ENCODE assay signal across 10 mouse cellular contexts in the genomic region with DNA sequence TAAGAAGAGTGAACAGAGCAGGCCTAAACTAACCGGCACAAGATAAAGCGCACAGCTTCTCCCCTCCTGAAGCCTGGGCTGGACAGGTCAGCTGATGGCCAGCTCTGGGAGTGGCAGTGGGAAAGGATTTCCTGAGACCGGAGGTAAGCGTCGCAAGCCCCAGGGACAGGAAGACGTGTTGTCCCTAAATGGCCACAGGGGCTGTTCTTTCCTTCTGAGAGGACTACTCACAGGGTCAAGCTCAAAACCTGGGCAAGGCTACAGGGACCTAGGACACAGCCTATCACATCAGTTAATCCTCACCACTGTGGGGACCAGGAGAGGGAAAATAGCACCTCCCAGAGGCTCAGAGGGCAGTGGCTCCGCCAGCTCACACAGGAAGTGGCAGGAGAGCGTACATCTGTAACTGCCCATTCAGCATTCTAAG. TPM values are rescaled to one million over a fixed set of nuclear protein-coding genes. Genes with fewer than 3 reads are reported as not detected.
A peak's percentile ranks its signal among the peaks of the same experiment; 100 is the strongest.
DNase-seq lines count a peak whose midpoint lies in the region; ATAC-seq and TF ChIP-seq lines count a peak whose summit lies in the region.
"Had no signal": no experiment of that assay in that cellular context is flagged by ENCODE, and none has a peak within 500 bp of the region (broad histone marks: within the 10 kb centered on the region; RNA-seq: fewer than 3 reads in every experiment).

No protein-coding gene starts in this region.

- 0 out of 2 replicates have a peak overlapping the region, but pooled peaks have one; percentile 7 for H3K27ac ChIP-seq in liver, embryonic 13.5 days
- no peak overlapping the region for H3K27ac ChIP-seq in liver, embryonic 11.5 days (ENCODE audit: low read depth, low read length)
- peak overlapping the region; percentile 51 for H3K27ac ChIP-seq in forebrain, embryonic 12.5 days
- peak overlapping the region; percentile 62; the same call in 1 of the 2 replicates for H3K27ac ChIP-seq in hindbrain, postnatal 0 days
- peak overlapping the region; percentile 95 for H3K27ac ChIP-seq in lung, embryonic 16.5 days (ENCODE audit: low read length)

- no peak; the same call in 1 of the 2 replicates for TF ChIP-seq CTCF in hindbrain, postnatal 0 days (IDR thresholded peaks at IDR 0.05; ENCODE audit: low read depth)

- H3K4me2 ChIP-seq in liver, embryonic 13.5 days: no peak overlapping the region
- no peak overlapping the region for H3K4me2 ChIP-seq in liver, embryonic 11.5 days
- H3K4me2 ChIP-seq in forebrain, embryonic 12.5 days: no peak overlapping the region
- no peak overlapping the region for H3K4me2 ChIP-seq in hindbrain, postnatal 0 days (ENCODE audit: low read depth, low read length)
- peak overlapping the region; percentile 38 for H3K4me2 ChIP-seq in lung, embryonic 16.5 days (ENCODE audit: low read depth, low read length)

- H3K4me1 ChIP-seq in liver, embryonic 13.5 days (replicated peaks): peaks cover 66% of the 10 kb centered on the region
- H3K4me1 ChIP-seq in liver, embryonic 11.5 days (replicated peaks; ENCODE audit: control insufficient read depth, insufficient read depth, low read length): peaks cover 55% of the 10 kb centered on the region
- peaks cover 94% of the 10 kb centered on the region for H3K4me1 ChIP-seq in forebrain, embryonic 12.5 days
- H3K4me1 ChIP-seq in hindbrain, postnatal 0 days (ENCODE audit: insufficient read depth, low read length): peaks cover 61% of the 10 kb centered on the region
- H3K4me1 ChIP-seq in lung, embryonic 16.5 days (replicated peaks; ENCODE audit: control insufficient read depth, insufficient read depth, low read length): peaks cover 79% of the 10 kb centered on the region

- no peak overlapping the region for H3K9ac ChIP-seq in liver, embryonic 13.5 days
- H3K9ac ChIP-seq in liver, embryonic 11.5 days (ENCODE audit: low read depth, low read length): no peak overlapping the region
- H3K9ac ChIP-seq in forebrain, embryonic 12.5 days: no peak overlapping the region
- H3K9ac ChIP-seq in hindbrain, postnatal 0 days (replicated peaks; ENCODE audit: low read length): 0 out of 2 replicates have a peak overlapping the region, but pooled peaks have one; percentile 21
- peak overlapping the region; percentile 38 for H3K9ac ChIP-seq in lung, embryonic 16.5 days (ENCODE audit: low read length)

- H3K9me3 ChIP-seq in liver, embryonic 13.5 days (replicated peaks): no peaks in the 10 kb centered on the region
- H3K9me3 ChIP-seq in liver, embryonic 11.5 days (ENCODE audit: control insufficient read depth, low read length): no peaks in the 10 kb centered on the region
- H3K9me3 ChIP-seq in forebrain, embryonic 12.5 days: no peaks in the 10 kb centered on the region
- no peaks in the 10 kb centered on the region for H3K9me3 ChIP-seq in hindbrain, postnatal 0 days (ENCODE audit: low read length)
- H3K9me3 ChIP-seq in lung, embryonic 16.5 days (ENCODE audit: control insufficient read depth, low read length): no peaks in the 10 kb centered on the region

- H3K4me3 ChIP-seq in liver, embryonic 13.5 days (replicated peaks): no peak overlapping the region
- H3K4me3 ChIP-seq in liver, embryonic 11.5 days (ENCODE audit: low read depth, low read length): no peak overlapping the region
- no peak overlapping the region for H3K4me3 ChIP-seq in forebrain, embryonic 12.5 days (replicated peaks)
- H3K4me3 ChIP-seq in hindbrain, postnatal 0 days (ENCODE audit: low read length): no peak overlapping the region
- no peak overlapping the region for H3K4me3 ChIP-seq in lung, embryonic 16.5 days (ENCODE audit: low read length)

- WGBS in liver, embryonic 13.5 days (ENCODE audit: insufficient replicate concordance): 36% methylated on average over 8 of the region's 8 CpGs
- 36% methylated on average over 8 of the region's 8 CpGs for WGBS in liver, embryonic 11.5 days
- WGBS in forebrain, embryonic 12.5 days: 73% methylated on average over 8 of the region's 8 CpGs
- WGBS in hindbrain, postnatal 0 days: 67% methylated on average over 8 of the region's 8 CpGs
- 52% methylated on average over 8 of the region's 8 CpGs for WGBS in lung, embryonic 16.5 days

- peaks cover 91% of the 10 kb centered on the region for H3K27me3 ChIP-seq in liver, embryonic 13.5 days
- peaks cover 26% of the 10 kb centered on the region for H3K27me3 ChIP-seq in liver, embryonic 11.5 days (replicated peaks; ENCODE audit: control insufficient read depth, insufficient read depth, low read length)
- no peaks in the 10 kb centered on the region for H3K27me3 ChIP-seq in forebrain, embryonic 12.5 days
- H3K27me3 ChIP-seq in hindbrain, postnatal 0 days (ENCODE audit: insufficient read depth, low read length): no peaks in the 10 kb centered on the region
- H3K27me3 ChIP-seq in lung, embryonic 16.5 days (ENCODE audit: control insufficient read depth, insufficient read depth, low read depth, low read length): no peaks in the 10 kb centered on the region
- H3K27me3 ChIP-seq: Patski had no signal

- H3K36me3 ChIP-seq in liver, embryonic 13.5 days: no peaks in the 10 kb centered on the region
- no peaks in the 10 kb centered on the region for H3K36me3 ChIP-seq in liver, embryonic 11.5 days (ENCODE audit: control insufficient read depth, insufficient read depth, low read length)
- H3K36me3 ChIP-seq in forebrain, embryonic 12.5 days (replicated peaks): no peaks in the 10 kb centered on the region
- no peaks in the 10 kb centered on the region for H3K36me3 ChIP-seq in hindbrain, postnatal 0 days (ENCODE audit: insufficient read depth, low read length)
- no peaks in the 10 kb centered on the region for H3K36me3 ChIP-seq in lung, embryonic 16.5 days (ENCODE audit: control insufficient read depth, insufficient read depth, low read length)

- DNase-seq in liver, embryonic 13.5 days: no peak
- DNase-seq in liver, embryonic 11.5 days (ENCODE audit: low spot score): no peak
- no peak for DNase-seq in hindbrain, postnatal 0 days (ENCODE audit: low spot score)
- DNase-seq in thymus, postnatal 0 days (ENCODE audit: low spot score): no peak

- no peak for ATAC-seq in liver, embryonic 13.5 days (ENCODE audit: low read depth)
- no peak for ATAC-seq in liver, embryonic 11.5 days (replicated peaks; ENCODE audit: low FRiP score)
- ATAC-seq in forebrain, embryonic 12.5 days (ENCODE audit: low FRiP score): no peak
- no peak for ATAC-seq in hindbrain, postnatal 0 days
- ATAC-seq in lung, embryonic 16.5 days (ENCODE audit: low read depth): no peak
- ATAC-seq in CD4-positive, CD25-positive, alpha-beta regulatory T cell, adult 4 months: no peak
- no peak for ATAC-seq in megakaryocyte-erythroid progenitor cell, adult 5-6 weeks (replicated peaks; ENCODE audit: low FRiP score, low TSS enrichment, poor library complexity, severe bottlenecking)
- ATAC-seq: Patski had no signal

RNA-seq across cellular contexts. Expression of gene Bcar1, which starts 8.3 kb away (rescaled TPM):
- 5.6 and 6.3 TPM in 2 replicates for polyA plus RNA-seq in liver, embryonic 13.5 days (2015; fragmentation: Nextera tagmentation; extraction: Ambion mirVana)
- polyA plus RNA-seq in liver, embryonic 11.5 days (2014; fragmentation: Nextera tagmentation; extraction: Ambion mirVana): 26.1 and 27.8 TPM in 2 replicates
- polyA plus RNA-seq in forebrain, embryonic 12.5 days (2016; fragmentation: Nextera tagmentation; extraction: Ambion mirVana): 44.0 and 45.6 TPM in 2 replicates
- 93.6 and 100 TPM in 2 replicates for total RNA-seq in hindbrain, postnatal 0 days (2014; rRNA removed)
- 42.6 and 48.8 TPM in 2 replicates for polyA plus RNA-seq in hindbrain, postnatal 0 days (2015; fragmentation: Nextera tagmentation; extraction: Ambion mirVana)
- 49.2 and 52.1 TPM in 2 replicates for polyA plus RNA-seq in lung, embryonic 16.5 days (2015; fragmentation: Nextera tagmentation; extraction: Ambion mirVana)
- polyA plus RNA-seq in CD4-positive, CD25-positive, alpha-beta regulatory T cell, adult 4 months (2017; shearing (Covaris generic)): under 1 TPM; 0.27 to 0.42 TPM
- total RNA-seq in megakaryocyte-erythroid progenitor cell, adult 5-6 weeks (2014; fragmentation: Nextera tagmentation): 0.17 TPM in 1 of 2 replicates, not detected in the other
- not detected in 2 replicates for total RNA-seq in megakaryocyte-erythroid progenitor cell, adult 5-6 weeks (2017)
- polyA plus RNA-seq in thymus, postnatal 0 days (2015; fragmentation: Nextera tagmentation; extraction: Ambion mirVana): 4.1 TPM in 2 replicates

RNA-seq across cellular contexts. Expression of gene Ctrb1, which starts 44.5 kb away (rescaled TPM):
- polyA plus RNA-seq in liver, embryonic 13.5 days (2015; fragmentation: Nextera tagmentation; extraction: Ambion mirVana): 1.5 and 2.9 TPM in 2 replicates
- not detected in 2 replicates for polyA plus RNA-seq in liver, embryonic 11.5 days (2014; fragmentation: Nextera tagmentation; extraction: Ambion mirVana)
- polyA plus RNA-seq in forebrain, embryonic 12.5 days (2016; fragmentation: Nextera tagmentation; extraction: Ambion mirVana): not detected in 2 replicates
- not detected in 2 replicates for total RNA-seq in hindbrain, postnatal 0 days (2014; rRNA removed)
- not detected in 2 replicates for polyA plus RNA-seq in hindbrain, postnatal 0 days (2015; fragmentation: Nextera tagmentation; extraction: Ambion mirVana)
- 1.2 TPM in 1 of 2 replicates, not detected in the other for polyA plus RNA-seq in lung, embryonic 16.5 days (2015; fragmentation: Nextera tagmentation; extraction: Ambion mirVana)
- not detected for polyA plus RNA-seq in CD4-positive, CD25-positive, alpha-beta regulatory T cell, adult 4 months (2017; shearing (Covaris generic))
- total RNA-seq in megakaryocyte-erythroid progenitor cell, adult 5-6 weeks (2014; fragmentation: Nextera tagmentation): not detected in 2 replicates
- not detected in 2 replicates for total RNA-seq in megakaryocyte-erythroid progenitor cell, adult 5-6 weeks (2017)
- 1.1 TPM in 2 replicates for polyA plus RNA-seq in thymus, postnatal 0 days (2015; fragmentation: Nextera tagmentation; extraction: Ambion mirVana)
- total RNA-seq: neutrophil, adult 5-6 weeks had no signal
- polyA plus RNA-seq: Patski had no signal

Comparison
In these comparisons a context has a peak if more than half of its experiments do, and no peak if none do; other contexts are left out.
1. H3K9ac ChIP-seq: peak in hindbrain, postnatal 0 days (single experiment) and lung, embryonic 16.5 days (single experiment); none in liver, embryonic 13.5 days (single experiment), liver, embryonic 11.5 days (single experiment) and forebrain, embryonic 12.5 days (single experiment).